Comparison of ENCODE assay signal across 8 mouse cellular contexts in the genomic region with DNA sequence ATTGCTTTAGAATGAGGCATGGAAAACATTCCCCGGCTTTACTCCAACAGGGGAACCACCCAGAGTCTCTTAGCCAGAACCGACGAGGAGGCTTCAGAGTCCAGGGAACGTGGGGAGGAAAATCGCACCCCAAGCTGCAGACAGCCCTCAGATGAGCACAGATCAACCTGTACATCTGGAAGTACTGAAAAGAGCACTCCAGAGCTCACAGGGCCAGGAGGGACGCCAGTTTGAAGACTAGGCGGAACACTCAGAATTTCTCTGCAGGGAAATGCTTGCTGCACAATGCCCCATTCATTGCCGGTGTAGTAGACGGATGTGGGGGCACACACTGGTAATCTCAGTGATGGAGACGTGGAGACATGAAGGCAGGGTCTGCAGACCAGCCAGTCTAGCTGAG. TPM values are rescaled to one million over a fixed set of nuclear protein-coding genes. Genes with fewer than 3 reads are reported as not detected.
A peak's percentile ranks its signal among the peaks of the same experiment; 100 is the strongest.
DNase-seq lines count a peak whose midpoint lies in the region; ATAC-seq and TF ChIP-seq lines count a peak whose summit lies in the region.

No protein-coding gene starts in this region.

- peaks cover 3% of the 10 kb centered on the region for H3K36me3 ChIP-seq in heart, embryonic 11.5 days (ENCODE audit: control insufficient read depth, insufficient read depth, low read length)
- H3K36me3 ChIP-seq in limb, embryonic 12.5 days, result peaks cover 4% of the 10 kb centered on the region
- H3K36me3 ChIP-seq in stomach, postnatal 0 days (ENCODE audit: control insufficient read depth, insufficient read depth, low read length), result no peaks in the 10 kb centered on the region

- no peak for TF ChIP-seq CTCF in stomach, postnatal 0 days (IDR thresholded peaks at IDR 0.05; ENCODE audit: low read depth)

- H3K4me1 ChIP-seq in heart, embryonic 11.5 days (ENCODE audit: control insufficient read depth, insufficient read depth, low read length), result peaks cover 7% of the 10 kb centered on the region; the same call in 1 of the 2 replicates
- peaks cover 37% of the 10 kb centered on the region for H3K4me1 ChIP-seq in limb, embryonic 12.5 days (replicated peaks)
- no peaks in the 10 kb centered on the region; the same call in 1 of the 2 replicates for H3K4me1 ChIP-seq in stomach, postnatal 0 days (replicated peaks; ENCODE audit: control insufficient read depth, insufficient read depth)

- 36% methylated on average over 10 of the region's 10 CpGs for WGBS in heart, embryonic 11.5 days (ENCODE audit: insufficient replicate concordance)
- WGBS in limb, embryonic 12.5 days, result 10% methylated on average over 10 of the region's 10 CpGs
- 33% methylated on average over 10 of the region's 10 CpGs for WGBS in stomach, postnatal 0 days

- H3K27me3 ChIP-seq in heart, embryonic 11.5 days (ENCODE audit: control insufficient read depth, insufficient read depth, low read length), result no peaks in the 10 kb centered on the region
- no peaks in the 10 kb centered on the region for H3K27me3 ChIP-seq in limb, embryonic 12.5 days
- H3K27me3 ChIP-seq in stomach, postnatal 0 days (ENCODE audit: control insufficient read depth, insufficient read depth, low read length), result no peaks in the 10 kb centered on the region

- intact Hi-C loops in left cerebral cortex, postnatal 25 days (cut with DNase I), result no loop called here

- H3K9ac ChIP-seq in heart, embryonic 11.5 days (ENCODE audit: low read depth, low read length), result no peak overlapping the region
- peak overlapping the region; percentile 37; the same call in 1 of the 2 replicates for H3K9ac ChIP-seq in limb, embryonic 12.5 days (replicated peaks)
- peak overlapping the region; percentile 31; the same call in 1 of the 2 replicates for H3K9ac ChIP-seq in stomach, postnatal 0 days (ENCODE audit: low read length)

- H3K9me3 ChIP-seq in heart, embryonic 11.5 days (replicated peaks; ENCODE audit: control insufficient read depth, low read length), result peaks cover 2% of the 10 kb centered on the region; the same call in 1 of the 2 replicates
- H3K9me3 ChIP-seq in limb, embryonic 12.5 days, result no peaks in the 10 kb centered on the region
- H3K9me3 ChIP-seq in stomach, postnatal 0 days (ENCODE audit: control insufficient read depth, low read length), result no peaks in the 10 kb centered on the region

- H3K27ac ChIP-seq in heart, embryonic 11.5 days (ENCODE audit: low read depth, low read length), result peak overlapping the region; percentile 62
- H3K27ac ChIP-seq in limb, embryonic 12.5 days, result peak overlapping the region; percentile 95
- peak overlapping the region; percentile 78 for H3K27ac ChIP-seq in stomach, postnatal 0 days (replicated peaks)

- H3K4me2 ChIP-seq in heart, embryonic 11.5 days, result peak overlapping the region; percentile 58
- peak overlapping the region; percentile 60 for H3K4me2 ChIP-seq in limb, embryonic 12.5 days
- H3K4me2 ChIP-seq in stomach, postnatal 0 days (replicated peaks; ENCODE audit: low read depth), result peak overlapping the region; percentile 44

- H3K4me3 ChIP-seq in heart, embryonic 11.5 days (ENCODE audit: low read depth, low read length), result 0 out of 2 replicates have a peak overlapping the region, but pooled peaks have one; percentile 18
- H3K4me3 ChIP-seq in limb, embryonic 12.5 days (replicated peaks), result peak overlapping the region; percentile 27
- peak overlapping the region; percentile 20; the same call in 1 of the 2 replicates for H3K4me3 ChIP-seq in stomach, postnatal 0 days (ENCODE audit: low read depth, low read length)

- no peak for ATAC-seq in heart, embryonic 11.5 days (replicated peaks; ENCODE audit: insufficient number of reproducible peaks, low FRiP score, low TSS enrichment)
- peak; percentile 72 for ATAC-seq in limb, embryonic 12.5 days (ENCODE audit: insufficient number of reproducible peaks, insufficient read depth, low FRiP score, low TSS enrichment, low read depth)
- ATAC-seq in stomach, postnatal 0 days (ENCODE audit: low FRiP score, low TSS enrichment), result no peak

- TF ChIP-seq EP300 in stomach, postnatal 0 days (optimal IDR thresholded peaks at IDR 0.05), result no peak

- DNase-seq in retina, postnatal 1 day, result peak; percentile 36
- no peak for DNase-seq in retina, embryonic 14.5 days (ENCODE audit: low spot score)
- no peak for DNase-seq in stomach, postnatal 0 days (ENCODE audit: low spot score)
- no peak for DNase-seq in ovary, adult 18-20 months (ENCODE audit: low spot score)
- no peak for DNase-seq in left cerebral cortex, postnatal 25 days (ENCODE audit: low spot score in 2 of 2)
- DNase-seq in spleen, postnatal 14 days (ENCODE audit: low spot score in 2 of 2), result no peak

RNA-seq across cellular contexts. Expression of gene Bcl2l14, which starts 43.9 kb away (rescaled TPM):
- polyA plus RNA-seq in heart, embryonic 11.5 days (2014; fragmentation: Nextera tagmentation; extraction: Ambion mirVana), result 0.11 and 0.45 TPM in 2 replicates
- polyA plus RNA-seq in limb, embryonic 12.5 days (2016; fragmentation: Nextera tagmentation; extraction: Ambion mirVana), result 0.69 and 0.72 TPM in 2 replicates
- 27.4 and 29.6 TPM in 2 replicates for polyA plus RNA-seq in stomach, postnatal 0 days (2015; fragmentation: Nextera tagmentation; extraction: Ambion mirVana)
- total RNA-seq in left cerebral cortex, postnatal 25 days (2021), result not detected

Comparison
In these comparisons a context has a peak if more than half of its experiments do, and no peak if none do; other contexts are left out.
1. RNA of gene Bcl2l14, which starts 43.9 kb away (polyA plus RNA-seq): 27.4 to 29.6 TPM in stomach, postnatal 0 days; 0.69 to 0.72 TPM in limb, embryonic 12.5 days and 0.11 to 0.45 TPM in heart, embryonic 11.5 days; every median in the first group is over 10 times any median in the second.
2. Peak in every context shown above with its lines, with median percentiles within 50 percentile points of each other: H3K27ac ChIP-seq, H3K4me2 ChIP-seq and H3K4me3 ChIP-seq.